Mouse (Mus musculus): ENCODE results near the gene Gripap1. TPM values are rescaled to one million over a fixed set of nuclear protein-coding genes. Genes with fewer than 3 reads are reported as not detected.

Gene Gripap1
- polyA plus RNA-seq, 1 experiment from 2014 or later, result 61.5 TPM

- peak within 1 kb of the TSS; percentile 72 for H3K9ac ChIP-seq (ENCODE audit: low read depth, low read length)
- WGBS, result 26% methylated on average over 38 of the region's 38 CpGs
- H3K36me3 ChIP-seq (ENCODE audit: control insufficient read depth, insufficient read depth, low read length), result 0 out of 2 replicates have a peak, but pooled peaks cover under 1% of the 10 kb centered on the region
- H3K27ac ChIP-seq (ENCODE audit: low read depth, low read length), result no peak within 1 kb of the TSS
- peak within 1 kb of the TSS; percentile 67 for H3K4me2 ChIP-seq (ENCODE audit: low read length)
- peak within 1 kb of the TSS; percentile 65 for H3K4me3 ChIP-seq (ENCODE audit: low read length)
- H3K27me3 ChIP-seq (replicated peaks; ENCODE audit: control insufficient read depth, insufficient read depth, low read length), result no peaks in the 10 kb centered on the region
- H3K9me3 ChIP-seq (ENCODE audit: control insufficient read depth, low read length), result no peaks in the 10 kb centered on the region
- H3K4me1 ChIP-seq (ENCODE audit: control insufficient read depth, insufficient read depth, low read depth, low read length), result peaks cover 12% of the 10 kb centered on the region
- ATAC-seq, result peak; percentile 97
These were observed 27.2 kb upstream of the Gripap1 start, which contains the start of gene Tfe3 for GRCm38 (mm10) chrX:7762137-7762920. Tfe3 (plus strand) TSS chrX:7762560.

DNA sequence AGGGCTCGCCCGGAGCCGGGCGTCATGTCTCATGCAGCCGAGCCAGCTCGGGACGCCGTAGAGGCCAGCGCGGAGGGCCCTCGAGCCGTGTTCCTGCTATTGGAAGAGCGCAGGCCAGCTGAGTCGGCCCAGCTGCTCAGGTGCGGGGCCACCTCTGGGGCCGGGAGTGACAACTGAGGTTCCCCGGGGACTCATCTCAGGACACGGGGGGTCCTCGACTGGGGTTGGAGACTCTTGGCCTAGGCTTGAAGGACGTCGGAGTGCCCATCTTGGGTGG is 26.7 kb upstream of the Gripap1 start:
- Histone ChIP-seq H3K9me3 (ENCODE audit: control insufficient read depth, low read length) (no peaks in the 10 kb centered on the region), H3K36me3 (ENCODE audit: control insufficient read depth, insufficient read depth, low read length) (0 out of 2 replicates have a peak, but pooled peaks cover 2% of the 10 kb centered on the region), H3K27me3 (replicated peaks; ENCODE audit: control insufficient read depth, insufficient read depth, low read length) (no peaks in the 10 kb centered on the region), H3K4me3 (ENCODE audit: low read length) (peak overlapping the region; percentile 65), H3K9ac (ENCODE audit: low read depth, low read length) (peak overlapping the region; percentile 72), H3K4me2 (ENCODE audit: low read length) (peak overlapping the region; percentile 67), H3K27ac (ENCODE audit: low read depth, low read length) (no peak overlapping the region), H3K4me1 (ENCODE audit: control insufficient read depth, insufficient read depth, low read depth, low read length) (peaks cover 12% of the 10 kb centered on the region)
- no peak; the same call in 1 of the 2 replicates for ATAC-seq
- 26% methylated on average over 14 of the region's 21 CpGs for WGBS

GRCm38 (mm10) chrX:7763631-7764393 is 25.8 kb upstream of the Gripap1 start:
- Histone ChIP-seq H3K4me1 (ENCODE audit: control insufficient read depth, insufficient read depth, low read depth, low read length) (peaks cover 12% of the 10 kb centered on the region), H3K27me3 (replicated peaks; ENCODE audit: control insufficient read depth, insufficient read depth, low read length) (no peaks in the 10 kb centered on the region), H3K36me3 (ENCODE audit: control insufficient read depth, insufficient read depth, low read length) (peaks cover 2% of the 10 kb centered on the region; the same call in 1 of the 2 replicates), H3K4me3 (ENCODE audit: low read length) (peak overlapping the region; percentile 65), H3K9me3 (ENCODE audit: control insufficient read depth, low read length) (no peaks in the 10 kb centered on the region), H3K9ac (ENCODE audit: low read depth, low read length) (peak overlapping the region; percentile 72), H3K4me2 (ENCODE audit: low read length) (peak overlapping the region; percentile 67), H3K27ac (ENCODE audit: low read depth, low read length) (no peak overlapping the region; the same call in 1 of the 2 replicates)
- ATAC-seq, result no peak; the same call in 1 of the 2 replicates
- WGBS, result 18% methylated on average over 21 of the region's 22 CpGs

- H3K9ac ChIP-seq (ENCODE audit: low read depth, low read length), result 0 out of 2 replicates have a peak overlapping the region, but pooled peaks have one; percentile 41
- ATAC-seq, result no peak
These were observed 24.8 kb upstream of the Gripap1 start for GRCm38 (mm10) chrX:7764657-7765280.

DNA sequence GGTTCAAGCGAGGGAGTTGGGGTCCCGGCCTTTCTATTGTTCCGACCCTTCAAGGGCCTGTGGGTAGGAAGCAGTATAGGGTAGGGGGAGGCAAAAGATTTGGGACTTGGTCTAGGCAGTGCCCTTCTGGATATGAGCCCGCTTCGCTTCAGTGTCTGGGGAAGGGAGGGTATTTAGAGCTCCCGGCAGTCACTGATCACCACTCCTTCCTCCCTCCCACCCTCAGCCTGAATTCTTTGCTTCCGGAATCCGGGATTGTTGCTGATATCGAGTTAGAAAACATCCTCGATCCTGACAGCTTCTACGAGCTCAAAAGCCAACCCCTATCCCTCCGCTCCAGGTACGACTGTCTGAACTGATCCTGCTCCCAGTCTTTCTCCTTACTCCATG is 24.3 kb upstream of the Gripap1 start:
- 16% methylated on average over 10 of the region's 13 CpGs for WGBS
- peak overlapping the region; percentile 41; the same call in 1 of the 2 replicates for H3K9ac ChIP-seq (ENCODE audit: low read depth, low read length)
- no peak overlapping the region for H3K27ac ChIP-seq (ENCODE audit: low read depth, low read length)

More at GRCm38 (mm10) chrX:7764657-7765280, 24.8 kb upstream of the Gripap1 start:
- Histone ChIP-seq H3K36me3 (ENCODE audit: control insufficient read depth, insufficient read depth, low read length) (peaks cover 2% of the 10 kb centered on the region; the same call in 1 of the 2 replicates), H3K27ac (ENCODE audit: low read depth, low read length) (no peak overlapping the region), H3K4me2 (ENCODE audit: low read length) (peak overlapping the region; percentile 67), H3K4me1 (ENCODE audit: control insufficient read depth, insufficient read depth, low read depth, low read length) (peaks cover 12% of the 10 kb centered on the region), H3K4me3 (ENCODE audit: low read length) (peak overlapping the region; percentile 65), H3K9me3 (ENCODE audit: control insufficient read depth, low read length) (no peaks in the 10 kb centered on the region), H3K27me3 (replicated peaks; ENCODE audit: control insufficient read depth, insufficient read depth, low read length) (no peaks in the 10 kb centered on the region)
- WGBS, result 14% methylated on average over 9 of the region's 9 CpGs

GRCm38 (mm10) chrX:7765764-7766163 is 23.8 kb upstream of the Gripap1 start:
- peak overlapping the region; percentile 41; the same call in 1 of the 2 replicates for H3K9ac ChIP-seq (ENCODE audit: low read depth, low read length)
- no peaks in the 10 kb centered on the region for H3K27me3 ChIP-seq (replicated peaks; ENCODE audit: control insufficient read depth, insufficient read depth, low read length)
- H3K9me3 ChIP-seq (ENCODE audit: control insufficient read depth, low read length), result no peaks in the 10 kb centered on the region
- peaks cover 12% of the 10 kb centered on the region for H3K4me1 ChIP-seq (ENCODE audit: control insufficient read depth, insufficient read depth, low read depth, low read length)
- H3K27ac ChIP-seq (ENCODE audit: low read depth, low read length), result no peak overlapping the region
- peak overlapping the region; percentile 67 for H3K4me2 ChIP-seq (ENCODE audit: low read length)
- H3K36me3 ChIP-seq (ENCODE audit: control insufficient read depth, insufficient read depth, low read length), result peaks cover 4% of the 10 kb centered on the region; the same call in 1 of the 2 replicates
- H3K4me3 ChIP-seq (ENCODE audit: low read length), result peak overlapping the region; percentile 65
- WGBS, result 20% methylated on average over 11 of the region's 11 CpGs
- ATAC-seq, result peak; percentile 32; the same call in 1 of the 2 replicates

More for the DNA sequence above, 24.3 kb upstream of the Gripap1 start:
- H3K36me3 ChIP-seq (ENCODE audit: control insufficient read depth, insufficient read depth, low read length), result peaks cover 2% of the 10 kb centered on the region; the same call in 1 of the 2 replicates
- no peaks in the 10 kb centered on the region for H3K9me3 ChIP-seq (ENCODE audit: control insufficient read depth, low read length)
- peak overlapping the region; percentile 67 for H3K4me2 ChIP-seq (ENCODE audit: low read length)
- peak; percentile 1; the same call in 1 of the 2 replicates for ATAC-seq
- H3K4me1 ChIP-seq (ENCODE audit: control insufficient read depth, insufficient read depth, low read depth, low read length), result peaks cover 12% of the 10 kb centered on the region
- peak overlapping the region; percentile 65 for H3K4me3 ChIP-seq (ENCODE audit: low read length)
- no peaks in the 10 kb centered on the region for H3K27me3 ChIP-seq (replicated peaks; ENCODE audit: control insufficient read depth, insufficient read depth, low read length)

- Histone ChIP-seq H3K9me3 (ENCODE audit: control insufficient read depth, low read length) (no peaks in the 10 kb centered on the region), H3K27me3 (replicated peaks; ENCODE audit: control insufficient read depth, insufficient read depth, low read length) (no peaks in the 10 kb centered on the region), H3K9ac (ENCODE audit: low read depth, low read length) (no peak overlapping the region), H3K36me3 (ENCODE audit: control insufficient read depth, insufficient read depth, low read length) (peaks cover 14% of the 10 kb centered on the region), H3K4me3 (ENCODE audit: low read length) (no peak overlapping the region), H3K4me1 (ENCODE audit: control insufficient read depth, insufficient read depth, low read depth, low read length) (peaks cover 6% of the 10 kb centered on the region), H3K27ac (ENCODE audit: low read depth, low read length) (no peak overlapping the region), H3K4me2 (ENCODE audit: low read length) (no peak overlapping the region)
- 85% methylated on average over 7 of the region's 7 CpGs for WGBS
- no peak for ATAC-seq
These were observed 20.1 kb upstream of the Gripap1 start for GRCm38 (mm10) chrX:7769302-7770017.

DNA sequence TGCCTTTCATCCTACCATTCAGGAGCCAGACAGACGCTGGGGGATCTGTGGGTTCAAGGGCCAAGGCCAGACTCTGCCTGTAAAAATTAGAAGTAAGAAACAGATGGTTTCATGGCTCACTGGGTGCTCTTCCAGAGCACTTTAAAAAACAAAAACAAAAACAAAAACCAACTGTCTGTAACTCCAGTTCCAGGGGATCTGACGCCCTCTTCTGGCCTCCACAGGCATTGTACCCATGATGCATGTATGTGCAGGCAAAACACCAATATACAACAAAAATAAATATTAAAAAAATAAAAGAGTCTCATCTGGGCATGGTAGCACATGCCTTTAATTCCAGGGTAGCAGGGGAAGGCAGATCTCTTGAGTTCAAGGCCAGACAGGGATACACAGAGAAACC is 16.8 kb upstream of the Gripap1 start:
- Histone ChIP-seq H3K36me3 (ENCODE audit: control insufficient read depth, insufficient read depth, low read length) (peaks cover 13% of the 10 kb centered on the region), H3K9ac (ENCODE audit: low read depth, low read length) (no peak overlapping the region), H3K27ac (ENCODE audit: low read depth, low read length) (no peak overlapping the region), H3K4me3 (ENCODE audit: low read length) (no peak overlapping the region), H3K9me3 (ENCODE audit: control insufficient read depth, low read length) (no peaks in the 10 kb centered on the region), H3K4me1 (ENCODE audit: control insufficient read depth, insufficient read depth, low read depth, low read length) (no peaks in the 10 kb centered on the region), H3K4me2 (ENCODE audit: low read length) (no peak overlapping the region), H3K27me3 (replicated peaks; ENCODE audit: control insufficient read depth, insufficient read depth, low read length) (no peaks in the 10 kb centered on the region)
- no peak for ATAC-seq
- WGBS, result 58% methylated on average over 2 of the region's 2 CpGs

Measured in hindbrain, embryonic 16.5 days (tissue).